Mouse (Mus musculus): ENCODE measurements around the gene Crtam. TPM values are rescaled to one million over a fixed set of nuclear protein-coding genes. Genes with fewer than 3 reads are reported as not detected.
A peak's percentile ranks its signal among the peaks of the same experiment; 100 is the strongest.

Crtam gene
- total and polyA plus RNA-seq, 3 experiments, result not detected

DNA sequence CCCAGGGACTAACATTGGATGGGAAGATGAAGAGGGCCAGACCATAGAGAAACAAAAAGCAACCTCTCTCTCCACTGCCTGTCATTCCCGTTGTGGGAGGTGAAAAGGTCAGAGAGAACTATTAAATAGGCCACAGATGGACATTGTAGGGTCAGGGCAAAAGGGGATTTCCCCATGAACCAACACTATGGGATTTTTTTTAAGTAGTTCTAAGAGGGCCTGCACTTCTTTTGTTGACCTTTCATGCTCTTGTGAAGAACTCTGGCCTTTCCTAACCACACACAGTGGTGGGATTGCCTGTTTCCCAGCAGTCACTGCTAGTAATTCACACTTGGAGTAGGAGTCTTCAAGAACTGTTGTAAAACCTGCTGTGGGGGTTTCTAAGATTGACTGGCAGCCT, 3.4 kb upstream of the Crtam start:
- H3K4me2 ChIP-seq (ENCODE audit: insufficient read depth, low read depth, poor library complexity, severe bottlenecking), result no peak overlapping the region
- no peak overlapping the region for H3K27ac ChIP-seq (ENCODE audit: insufficient read depth, low read depth)
- no peak for TF ChIP-seq USF1 (IDR thresholded peaks at IDR 0.05; ENCODE audit: low read depth, low read length)
- TF ChIP-seq BHLHE40 (IDR thresholded peaks at IDR 0.05; ENCODE audit: low read depth, low read length), result no peak
- TF ChIP-seq TCF12 (IDR thresholded peaks at IDR 0.05; ENCODE audit: low read depth, low read length), result no peak
- no peaks in the 10 kb centered on the region for H3K27me3 ChIP-seq (replicated peaks)
- H3K36me3 ChIP-seq (replicated peaks in 1 of 2; ENCODE audit: control insufficient read depth in 1 of 2, insufficient read depth in 1 of 2, low read length in 1 of 2), result no peaks in the 10 kb centered on the region
- dilution Hi-C loops (cut with MboI; ENCODE audit: extremely low pct_ligation_motif_present, extremely low pct_unique_long_range_greater_than_20kb, low sequenced_read_pairs) (no loop called here), in situ Hi-C loops (cut with MboI; ENCODE audit: low pct_ligation_motif_present, low pct_unique_long_range_greater_than_20kb, low sequenced_read_pairs) (no loop called here)
- no peak for DNase-seq (ENCODE audit: extremely low read depth)
- H3K79me2 ChIP-seq (replicated peaks; ENCODE audit: control insufficient read depth, extremely low read depth, insufficient read depth, poor library complexity, severe bottlenecking), result no peaks in the 10 kb centered on the region
- H3K4me1 ChIP-seq (ENCODE audit: control insufficient read depth in 1 of 2, insufficient read depth in 2 of 2), result no peaks in the 10 kb centered on the region
- no peak overlapping the region for H3K4me3 ChIP-seq (replicated peaks in 1 of 3; ENCODE audit: low read depth in 2 of 3, low read length in 2 of 3, poor library complexity in 1 of 3)
- no peak overlapping the region for H3K9ac ChIP-seq (ENCODE audit: insufficient read depth, low read depth)
- no peaks in the 10 kb centered on the region for H3K9me3 ChIP-seq (replicated peaks; ENCODE audit: low read length)

GRCm38 (mm10) chr9:40997116-40997779, 7.2 kb downstream of the Crtam start:
- 0 out of 4 replicates have a peak, but pooled peaks cover 0 to 3% of the 10 kb centered on the region in 2 experiments for H3K4me1 ChIP-seq (ENCODE audit: control insufficient read depth in 1 of 2, insufficient read depth in 2 of 2)
- H3K79me2 ChIP-seq (replicated peaks; ENCODE audit: control insufficient read depth, extremely low read depth, insufficient read depth, poor library complexity, severe bottlenecking), result no peaks in the 10 kb centered on the region
- dilution Hi-C loops (cut with MboI; ENCODE audit: extremely low pct_ligation_motif_present, extremely low pct_unique_long_range_greater_than_20kb, low sequenced_read_pairs), result no loop called here
- no peak overlapping the region for H3K4me3 ChIP-seq (replicated peaks in 1 of 3; ENCODE audit: low read depth in 2 of 3, low read length in 2 of 3, poor library complexity in 1 of 3)
- DNase-seq (ENCODE audit: extremely low read depth), result no peak
- H3K9ac ChIP-seq (ENCODE audit: insufficient read depth, low read depth), result no peak overlapping the region
- TF ChIP-seq RAD21 (IDR thresholded peaks at IDR 0.05; ENCODE audit: low read depth, low read length), result no peak
- peak; percentile 7; the same call in 1 of the 2 replicates for TF ChIP-seq ZNF384 (IDR thresholded peaks at IDR 0.05; ENCODE audit: low read depth, low read length)
- H3K4me2 ChIP-seq (ENCODE audit: insufficient read depth, low read depth, poor library complexity, severe bottlenecking), result no peak overlapping the region
- in situ Hi-C loops (cut with MboI; ENCODE audit: low pct_ligation_motif_present, low pct_unique_long_range_greater_than_20kb, low sequenced_read_pairs), result loop anchor here (25.0 kb wide), 3 partner anchors 185 to 940 kb away; partner anchors contain the start of gene Hspa8
- no peaks in the 10 kb centered on the region for H3K9me3 ChIP-seq (replicated peaks; ENCODE audit: low read length)
- no peak overlapping the region for H3K27ac ChIP-seq (ENCODE audit: insufficient read depth, low read depth)
- no peaks in the 10 kb centered on the region for H3K27me3 ChIP-seq (replicated peaks)
- no peaks in the 10 kb centered on the region for H3K36me3 ChIP-seq (replicated peaks in 1 of 2; ENCODE audit: control insufficient read depth in 1 of 2, insufficient read depth in 1 of 2, low read length in 1 of 2)

DNA sequence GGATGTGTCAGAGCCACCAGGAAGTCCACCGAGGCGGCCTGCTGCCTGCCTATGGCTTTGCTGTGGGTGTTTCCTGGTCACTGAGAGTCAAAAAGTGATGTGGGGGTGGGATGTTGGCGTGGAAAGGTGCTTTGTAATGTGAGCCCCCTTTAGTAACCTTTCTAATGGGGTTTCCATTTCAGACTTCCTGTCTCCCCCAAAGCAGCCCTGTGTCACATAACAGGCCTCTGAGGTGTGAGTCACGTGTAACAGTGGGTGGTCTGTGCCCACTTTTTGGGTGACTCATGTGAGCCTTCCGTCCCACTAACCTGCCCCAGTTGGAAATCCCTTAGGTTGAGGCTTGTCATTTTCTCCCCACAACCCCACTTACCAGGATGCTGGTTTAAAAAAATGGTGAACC, 10.4 kb downstream of the Crtam start:
- in situ Hi-C loops (cut with MboI; ENCODE audit: low pct_ligation_motif_present, low pct_unique_long_range_greater_than_20kb, low sequenced_read_pairs), result loop anchor here (5.0 to 25.0 kb wide), 4 partner anchors 182 to 943 kb away; partner anchors contain the start of gene Hspa8
- Histone ChIP-seq H3K4me3 (replicated peaks in 1 of 3; ENCODE audit: low read depth in 2 of 3, low read length in 2 of 3, poor library complexity in 1 of 3) (no peak overlapping the region), H3K9me3 (replicated peaks; ENCODE audit: low read length) (no peaks in the 10 kb centered on the region), H3K4me2 (ENCODE audit: insufficient read depth, low read depth, poor library complexity, severe bottlenecking) (no peak overlapping the region), H3K79me2 (replicated peaks; ENCODE audit: control insufficient read depth, extremely low read depth, insufficient read depth, poor library complexity, severe bottlenecking) (no peaks in the 10 kb centered on the region), H3K9ac (ENCODE audit: insufficient read depth, low read depth) (no peak overlapping the region), H3K4me1 (ENCODE audit: control insufficient read depth in 1 of 2, insufficient read depth in 2 of 2) (peaks cover 0 to 9% of the 10 kb centered on the region in 2 experiments; a peak in 1 of 4 replicates), H3K27me3 (replicated peaks) (no peaks in the 10 kb centered on the region), H3K36me3 (replicated peaks in 1 of 2; ENCODE audit: control insufficient read depth in 1 of 2, insufficient read depth in 1 of 2, low read length in 1 of 2) (no peaks in the 10 kb centered on the region), H3K27ac (ENCODE audit: insufficient read depth, low read depth) (no peak overlapping the region)
- dilution Hi-C loops (cut with MboI; ENCODE audit: extremely low pct_ligation_motif_present, extremely low pct_unique_long_range_greater_than_20kb, low sequenced_read_pairs), result no loop called here
- TF ChIP-seq JUN (IDR thresholded peaks at IDR 0.05; ENCODE audit: insufficient read depth, low read depth, low read length) (no peak), MXI1 (IDR thresholded peaks at IDR 0.05; ENCODE audit: low read depth, low read length) (no peak), UBTF (IDR thresholded peaks at IDR 0.05; ENCODE audit: low read depth, low read length) (no peak), KAT2A (IDR thresholded peaks at IDR 0.05; ENCODE audit: insufficient replicate concordance, low read length) (no peak), CHD2 (IDR thresholded peaks at IDR 0.05; ENCODE audit: low read length) (no peak), CTCF (conservative IDR thresholded peaks at IDR 0.05 in 1 of 2, IDR thresholded peaks at IDR 0.05 in 1 of 2; ENCODE audit: low read depth in 2 of 2, low read length in 2 of 2) (no peak), RAD21 (IDR thresholded peaks at IDR 0.05; ENCODE audit: low read depth, low read length) (no peak), USF2 (conservative IDR thresholded peaks at IDR 0.05; ENCODE audit: low read depth, low read length) (no peak)
- no peak for DNase-seq (ENCODE audit: extremely low read depth)

Data from CH12.LX (cell line).